In the genomic region with DNA sequence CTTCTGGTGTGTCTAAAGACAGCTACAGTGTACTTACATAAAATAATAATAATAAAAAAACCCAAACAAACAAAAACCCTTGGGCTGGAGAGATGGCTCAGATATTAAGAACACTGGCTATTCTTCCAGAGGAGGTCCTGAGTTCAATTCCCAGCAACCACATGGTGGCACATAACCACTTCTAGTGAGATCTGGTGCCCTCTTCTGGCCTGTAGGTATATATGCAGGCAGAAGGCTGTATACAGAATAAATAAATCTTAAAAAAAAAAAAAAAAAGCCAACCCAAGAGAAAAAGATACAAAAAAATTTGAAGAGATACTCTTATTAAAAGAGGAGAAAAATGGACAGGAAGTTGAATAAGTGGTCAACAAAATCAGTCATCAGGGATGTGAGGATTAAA, we compare ENCODE assay signal across 22 mouse cellular contexts. TPM values are rescaled to one million over a fixed set of nuclear protein-coding genes. Genes with fewer than 3 reads are reported as not detected.
A peak's percentile ranks its signal among the peaks of the same experiment; 100 is the strongest.
DNase-seq lines count a peak whose midpoint lies in the region; TF ChIP-seq lines count a peak whose summit lies in the region.
"Had no signal": no experiment of that assay in that cellular context is flagged by ENCODE, and none has a peak within 500 bp of the region (broad histone marks: within the 10 kb centered on the region; RNA-seq: fewer than 3 reads in every experiment).

No protein-coding gene starts in this region.

- TF ChIP-seq CTCF in gastrocnemius, adult 2 months (IDR thresholded peaks at IDR 0.05), result peak; percentile 32; the same call in 1 of the 2 replicates
- peak; percentile 5 for TF ChIP-seq CTCF in left cerebral cortex, adult 2 months (IDR thresholded peaks at IDR 0.05)
- TF ChIP-seq CTCF in E14TG2a.4 (conservative IDR thresholded peaks at IDR 0.05; ENCODE audit: low read length), result peak; percentile 43

- H3K9me3 ChIP-seq in E14TG2a.4 (ENCODE audit: low read length), result no peaks in the 10 kb centered on the region
- H3K9me3 ChIP-seq: embryonic facial prominence, embryonic 12.5 days; forebrain, embryonic 12.5 days; heart, embryonic 10.5 days; limb, embryonic 13.5 days; liver, embryonic 13.5 days; lung, embryonic 15.5 days; midbrain, embryonic 10.5 days; neural tube, embryonic 15.5 days; stomach, embryonic 15.5 days had no signal

- intact Hi-C loops in gastrocnemius, adult 2 months (cut with DNase I), result no loop called here
- intact Hi-C loops in left cerebral cortex, adult 2 months (cut with DNase I), result no loop called here

- DNase-seq in gastrocnemius, adult 2 months, result no peak
- no peak for DNase-seq in gastrocnemius, postnatal 25 days
- DNase-seq in left cerebral cortex, adult 2 months (ENCODE audit: extremely low spot score in 1 of 2, low spot score in 2 of 2), result no peak
- DNase-seq in left cerebral cortex, adult 18-20 months (ENCODE audit: low spot score in 2 of 2), result no peak
- peak; percentile 21 for DNase-seq in induced T-regulatory cell, adult 2 months (ENCODE audit: low read depth)
- no peak for DNase-seq in cerebellum, postnatal 14 days
- DNase-seq: cerebellum, adult 11 months; cerebellum, adult 9-11 months; kidney, adult 18-20 months; liver, embryonic 13.5 days; right cerebral cortex, adult 18-20 months; right cerebral cortex, postnatal 4 days; thymus, adult 18-20 months had no signal

- peaks cover 41% of the 10 kb centered on the region for H3K4me1 ChIP-seq in E14TG2a.4 (replicated peaks; ENCODE audit: low read depth, low read length)
- H3K4me1 ChIP-seq: embryonic facial prominence, embryonic 12.5 days; forebrain, embryonic 12.5 days; heart, embryonic 10.5 days; limb, embryonic 13.5 days; liver, embryonic 13.5 days; lung, embryonic 15.5 days; midbrain, embryonic 10.5 days; neural tube, embryonic 15.5 days; stomach, embryonic 15.5 days had no signal

- H3K27me3 ChIP-seq in E14TG2a.4 (ENCODE audit: insufficient read depth, low read length), result peaks cover 13% of the 10 kb centered on the region
- H3K27me3 ChIP-seq: embryonic facial prominence, embryonic 12.5 days; forebrain, embryonic 12.5 days; limb, embryonic 13.5 days; liver, embryonic 13.5 days; lung, embryonic 15.5 days; neural tube, embryonic 15.5 days; stomach, embryonic 15.5 days had no signal

- no peaks in the 10 kb centered on the region for H3K36me3 ChIP-seq in E14TG2a.4 (ENCODE audit: insufficient read depth, low read length)
- H3K36me3 ChIP-seq: embryonic facial prominence, embryonic 12.5 days; forebrain, embryonic 12.5 days; heart, embryonic 10.5 days; limb, embryonic 13.5 days; liver, embryonic 13.5 days; lung, embryonic 15.5 days; midbrain, embryonic 10.5 days; neural tube, embryonic 15.5 days; stomach, embryonic 15.5 days had no signal

- H3K4me3 ChIP-seq in gastrocnemius, adult 2 months, result no peak overlapping the region
- no peak overlapping the region for H3K4me3 ChIP-seq in left cerebral cortex, adult 2 months
- H3K4me3 ChIP-seq in E14TG2a.4 (replicated peaks; ENCODE audit: low read length), result no peak overlapping the region
- H3K4me3 ChIP-seq: embryonic facial prominence, embryonic 12.5 days; forebrain, embryonic 12.5 days; heart, embryonic 10.5 days; limb, embryonic 13.5 days; liver, embryonic 13.5 days; lung, embryonic 15.5 days; midbrain, embryonic 10.5 days; neural tube, embryonic 15.5 days; stomach, embryonic 15.5 days had no signal

- no peak overlapping the region for H3K27ac ChIP-seq in gastrocnemius, adult 2 months
- H3K27ac ChIP-seq in left cerebral cortex, adult 2 months, result no peak overlapping the region
- H3K27ac ChIP-seq: embryonic facial prominence, embryonic 12.5 days; forebrain, embryonic 12.5 days; heart, embryonic 10.5 days; limb, embryonic 13.5 days; liver, embryonic 13.5 days; lung, embryonic 15.5 days; midbrain, embryonic 10.5 days; neural tube, embryonic 15.5 days; stomach, embryonic 15.5 days had no signal

RNA-seq across cellular contexts. Expression of a gene that starts 8.7 kb away (rescaled TPM):
- 1 to 10 TPM; 4.9 to 7.5 TPM for total RNA-seq in gastrocnemius, adult 2 months (2021)
- total RNA-seq in gastrocnemius, postnatal 25 days (2021), result 1 to 10 TPM; 4.8 to 5.8 TPM
- total RNA-seq in left cerebral cortex, adult 2 months (2021), result 1 to 10 TPM; 2.9 to 3.8 TPM
- total RNA-seq in left cerebral cortex, adult 18-20 months (2021), result 1 to 10 TPM; 3.0 to 3.4 TPM
